Mouse (Mus musculus) C2C12 (cell line): Measurements from ENCODE around the gene Tpsg1.

Experiments used
- CEBPB ChIP-seq: IDR thresholded peaks from one replicate; pipeline ENCODE4 v1.6.1; 2011; ENCODE audit warnings: low read depth, mild to moderate bottlenecking, control low read depth, moderate library complexity
- CTCF ChIP-seq: IDR thresholded peaks from one replicate; pipeline ENCODE4 v1.5.1; 2011; ENCODE audit not compliant: control insufficient read depth, insufficient read depth, insufficient read length
- FOSL1 ChIP-seq: IDR thresholded peaks from one replicate; pipeline ENCODE4 v1.8.0; 2011; ENCODE audit warnings: mild to moderate bottlenecking, low read length; ENCODE audit not compliant: poor library complexity, insufficient read depth, severe bottlenecking
- MAX ChIP-seq: IDR thresholded peaks from one replicate; pipeline ENCODE4 v1.6.1; 2011; ENCODE audit warnings: mild to moderate bottlenecking, control low read depth
- MYOD1 ChIP-seq: IDR thresholded peaks from one replicate; pipeline ENCODE4 v1.6.1; 2011; ENCODE audit warnings: low read depth; ENCODE audit not compliant: control insufficient read depth, insufficient read length
- MYOG ChIP-seq: IDR thresholded peaks from one replicate; pipeline ENCODE4 v1.6.1; 2011; ENCODE audit not compliant: control insufficient read depth, insufficient read length; ENCODE audit errors: extremely low read depth
- USF1 ChIP-seq: IDR thresholded peaks from one replicate; pipeline ENCODE4 v1.6.1; 2011; ENCODE audit warnings: low read depth, mild to moderate bottlenecking, control low read depth, moderate library complexity

DNA sequence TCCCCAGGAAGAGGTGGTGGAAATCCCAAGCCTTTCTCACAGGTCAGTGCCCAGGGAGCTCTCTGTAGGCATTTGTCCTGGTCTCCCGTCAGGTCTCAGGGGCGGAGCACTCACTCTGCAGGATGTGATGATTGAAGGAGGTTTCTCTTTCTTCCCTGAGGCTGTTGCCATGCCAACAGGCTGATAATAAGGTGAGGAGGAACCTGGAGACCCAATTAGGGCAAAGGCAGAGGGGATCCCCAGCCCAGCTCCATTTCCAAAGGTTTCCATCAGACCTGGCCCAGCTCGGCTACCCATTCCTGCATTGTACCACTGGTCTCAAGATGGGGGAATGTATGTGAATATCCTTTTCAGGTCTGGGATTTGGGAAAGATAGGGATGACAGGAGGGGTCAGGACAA lies 35.1 kb downstream of the Tpsg1 start:
- TF ChIP-seq CTCF, result no peak
- TF ChIP-seq USF1, result no peak
- no peak for TF ChIP-seq MAX
- no peak for TF ChIP-seq MYOD1
- no peak for TF ChIP-seq CEBPB
- no peak for TF ChIP-seq MYOG
- no peak for TF ChIP-seq FOSL1
